Mouse (Mus musculus): Measurements from ENCODE around the gene Bmp2k.

DNA sequence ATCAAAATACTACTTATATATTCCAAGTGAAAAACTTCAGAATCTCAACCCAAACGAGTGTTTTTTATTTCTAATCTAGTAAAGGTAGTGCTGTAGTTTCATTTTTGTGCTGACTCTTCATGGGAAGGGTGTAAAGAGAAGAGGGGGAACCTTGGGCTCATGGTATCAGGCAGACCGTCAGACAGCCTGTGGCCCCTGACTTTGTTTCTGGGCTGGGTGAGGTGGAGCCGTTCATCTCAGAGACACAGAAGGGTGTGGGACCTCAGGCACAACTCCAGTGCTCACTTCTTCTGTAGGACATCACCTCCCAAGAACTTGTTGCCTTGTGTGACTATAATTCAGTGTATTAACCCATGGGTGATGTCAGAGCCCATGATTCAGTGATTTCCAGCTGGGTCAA is 10.0 kb downstream of the Bmp2k start:
- no peak for TF ChIP-seq CTCF (IDR thresholded peaks at IDR 0.05; ENCODE audit: insufficient read depth, low read length)
- TF ChIP-seq POLR2A (IDR thresholded peaks at IDR 0.05; ENCODE audit: borderline replicate concordance, extremely low read depth, low read depth, low read length) = no peak
